Mouse (Mus musculus) hindbrain, embryonic 16.5 days (tissue): ENCODE results near the gene Ankrd33b. TPM values are rescaled to one million over a fixed set of nuclear protein-coding genes. Genes with fewer than 3 reads are reported as not detected.

Experiments used
- ATAC-seq: fragments of 200-750 bp; cut with Nextera tagmentation; 2 replicates; pipeline ENCODE4 v1.8.0; 2017; ENCODE audit warnings: moderate TSS enrichment, moderate library complexity
- H3K27ac ChIP-seq: fragments of 300-500 bp; sonication (generic); 2 replicates; pipeline ENCODE4 v1.5.1; 2014; ENCODE audit warnings: low read depth, mild to moderate bottlenecking, control low read depth, low read length, moderate library complexity
- H3K27me3 ChIP-seq: fragments of 300-500 bp; sonication (generic); replicated peaks from 2 replicates; pipeline ENCODE4 v1.6.1; 2014; ENCODE audit warnings: low read length; ENCODE audit not compliant: control insufficient read depth, insufficient read depth
- H3K36me3 ChIP-seq: fragments of 300-500 bp; sonication (generic); 2 replicates; pipeline ENCODE4 v1.6.1; 2014; ENCODE audit warnings: mild to moderate bottlenecking, low read length, moderate library complexity, mixed read lengths; ENCODE audit not compliant: control insufficient read depth, insufficient read depth
- H3K4me1 ChIP-seq: fragments of 300-500 bp; sonication (generic); 2 replicates; pipeline ENCODE4 v1.6.1; 2014; ENCODE audit warnings: low read depth, low read length; ENCODE audit not compliant: control insufficient read depth, insufficient read depth
- H3K4me2 ChIP-seq: fragments of 300-500 bp; sonication (generic); 2 replicates; pipeline ENCODE4 v1.6.1; 2014; ENCODE audit warnings: mild to moderate bottlenecking, low read length, control low read depth, moderate library complexity
- H3K4me3 ChIP-seq: fragments of 300-500 bp; sonication (generic); 2 replicates; pipeline ENCODE4 v1.5.1; 2014; ENCODE audit warnings: mild to moderate bottlenecking, low read length, control low read depth, moderate library complexity
- H3K9ac ChIP-seq: fragments of 300-500 bp; sonication (generic); 2 replicates; pipeline ENCODE4 v1.6.1; 2014; ENCODE audit warnings: low read depth, mild to moderate bottlenecking, control low read depth, low read length, moderate library complexity
- H3K9me3 ChIP-seq: fragments of 300-500 bp; sonication (generic); 2 replicates; pipeline ENCODE4 v1.6.1; 2014; ENCODE audit warnings: mild to moderate bottlenecking, low read length, moderate library complexity; ENCODE audit not compliant: control insufficient read depth
- WGBS: fragments of 180-500 bp; shearing (Covaris S2); extraction: QIAGEN DNeasy Blood & Tissue Kit; methylation state at CpG from one replicate; pipeline ENCODE4 v1.1.7; 2014; 5-methylcytosine and 5-hydroxymethylcytosine counted together
- polyA plus RNA-seq: library from polyadenylated mRNA; unstranded; fragments of >200 nt; fragmentation: Nextera tagmentation; extraction: Ambion mirVana; gene quantifications from 2 replicates; pipeline ENCODE4 v1.2.1, GENCODE M21; 2015

Ankrd33b gene
- polyA plus RNA-seq, 1 experiment from 2014 or later = 0.98 TPM

DNA sequence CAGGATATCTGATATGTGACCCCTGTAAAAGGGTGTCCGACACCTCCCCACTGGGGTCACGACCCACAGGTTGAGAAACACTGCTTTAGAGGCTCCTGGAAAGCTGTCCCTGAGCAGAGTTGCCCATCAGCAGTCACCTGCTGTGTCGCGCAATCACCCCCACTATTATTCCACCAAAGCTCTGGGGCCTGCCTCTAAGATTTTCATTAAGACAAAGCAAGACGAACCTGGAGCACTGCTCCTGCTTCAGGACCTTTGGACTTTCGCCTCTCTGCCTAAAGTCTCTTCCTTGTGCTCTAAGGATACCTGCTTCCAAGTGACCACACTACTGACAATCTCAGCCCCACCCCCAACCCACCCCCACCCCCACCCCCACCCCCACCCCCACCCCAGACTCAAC is 3.1 kb downstream of the Ankrd33b start:
- Histone ChIP-seq H3K9ac (no peak overlapping the region), H3K4me3 (no peak overlapping the region), H3K9me3 (no peaks in the 10 kb centered on the region), H3K4me2 (no peak overlapping the region), H3K4me1 (peaks cover 25% of the 10 kb centered on the region), H3K27me3 (peaks cover 37% of the 10 kb centered on the region), H3K27ac (no peak overlapping the region), H3K36me3 (no peaks in the 10 kb centered on the region)
- ATAC-seq = no peak
- WGBS = 61% methylated on average over 6 of the region's 6 CpGs

DNA sequence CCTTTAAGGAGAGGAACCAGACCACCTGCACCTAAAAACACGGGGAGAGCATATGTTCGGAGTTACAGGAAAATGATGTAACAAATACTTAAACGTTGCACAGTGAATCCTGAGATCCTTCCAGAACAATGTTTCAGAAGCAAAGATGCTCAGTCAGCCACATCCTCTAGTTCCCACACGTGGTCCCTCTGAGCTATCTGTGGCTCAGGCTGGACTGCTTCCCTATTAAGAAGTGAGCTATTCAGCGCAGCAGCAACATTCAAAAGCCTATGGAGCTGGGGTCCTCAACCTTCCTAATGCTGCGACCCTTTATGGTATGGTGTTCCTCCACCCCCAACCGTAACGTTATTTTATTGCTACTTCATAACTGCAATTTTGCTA is 3.6 kb downstream of the Ankrd33b start:
- peaks cover 33% of the 10 kb centered on the region for H3K27me3 ChIP-seq
- ATAC-seq = no peak

DNA sequence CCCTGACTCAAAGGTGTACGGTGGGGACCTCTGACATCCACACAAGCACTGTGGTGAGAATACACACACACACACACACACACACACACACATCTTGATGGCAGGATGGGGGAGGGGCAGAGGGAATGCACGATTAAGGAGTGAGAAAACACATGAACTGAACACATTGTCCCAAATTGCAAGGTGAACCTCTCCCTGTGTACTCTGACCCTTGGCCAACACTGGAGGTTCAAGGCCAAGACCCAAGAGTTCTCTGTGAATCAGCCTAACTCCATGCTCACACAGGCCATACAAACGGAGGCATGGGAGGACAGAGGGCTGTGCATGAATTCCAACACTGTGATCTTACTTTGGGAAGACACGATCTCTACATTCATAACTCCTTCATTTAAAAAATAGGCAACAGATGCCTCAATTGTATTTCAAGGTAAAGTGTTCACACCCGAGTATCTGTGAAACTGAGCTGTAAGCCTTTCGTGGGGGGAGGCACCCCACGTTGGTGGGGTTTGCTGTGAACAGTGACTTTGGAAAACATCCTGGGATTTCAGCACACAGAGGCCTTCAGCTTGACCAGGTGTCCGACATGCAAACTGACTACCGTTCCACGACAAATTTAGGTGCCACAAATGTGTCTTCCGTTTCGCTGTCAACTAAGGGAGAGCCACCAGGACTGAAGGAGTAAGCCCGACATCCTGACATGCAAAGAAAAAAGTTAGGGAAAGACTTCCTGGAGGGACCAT is 4.1 kb downstream of the Ankrd33b start:
- H3K27me3 ChIP-seq = peaks cover 28% of the 10 kb centered on the region
- H3K36me3 ChIP-seq = no peaks in the 10 kb centered on the region
- no peaks in the 10 kb centered on the region for H3K9me3 ChIP-seq
- no peak for ATAC-seq
- WGBS = 86% methylated on average over 13 of the region's 13 CpGs
- H3K27ac ChIP-seq = no peak overlapping the region
- H3K4me3 ChIP-seq = no peak overlapping the region
- H3K9ac ChIP-seq = no peak overlapping the region
- peaks cover 25% of the 10 kb centered on the region for H3K4me1 ChIP-seq
- H3K4me2 ChIP-seq = no peak overlapping the region

More for the DNA sequence above, 3.6 kb downstream of the Ankrd33b start:
- WGBS = 79% methylated on average over 8 of the region's 8 CpGs
- no peak overlapping the region for H3K4me3 ChIP-seq
- H3K9ac ChIP-seq = no peak overlapping the region
- no peaks in the 10 kb centered on the region for H3K9me3 ChIP-seq
- no peaks in the 10 kb centered on the region for H3K36me3 ChIP-seq
- H3K4me2 ChIP-seq = no peak overlapping the region
- H3K4me1 ChIP-seq = peaks cover 25% of the 10 kb centered on the region
- H3K27ac ChIP-seq = no peak overlapping the region

DNA sequence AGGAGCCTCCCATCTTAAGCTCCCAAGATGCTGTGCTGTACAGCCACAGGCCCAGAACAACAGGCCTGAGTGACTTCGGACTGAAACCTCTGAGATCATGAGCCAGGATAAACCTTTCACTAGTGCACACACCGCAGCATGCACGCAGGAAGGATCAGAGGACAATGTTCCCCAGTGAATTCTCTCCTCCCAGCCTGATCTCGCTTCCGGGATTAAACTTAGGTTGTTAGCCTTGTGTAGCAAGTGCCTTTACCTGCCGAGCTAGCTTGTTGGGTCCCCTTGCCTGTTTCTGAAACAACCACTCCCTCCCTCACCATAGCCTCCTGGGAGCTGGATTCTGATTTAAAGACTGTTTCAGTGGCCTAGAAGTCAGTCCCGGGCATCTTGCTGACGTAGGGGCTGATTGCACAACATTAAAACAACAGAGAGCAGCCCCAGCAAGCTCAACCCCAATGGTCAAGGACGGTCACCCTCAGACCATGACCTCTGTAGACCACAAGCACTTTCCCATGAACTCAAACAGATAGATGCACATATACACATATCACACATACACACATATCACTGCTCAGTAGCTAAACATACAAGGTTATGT is 6.2 kb downstream of the Ankrd33b start:
- Histone ChIP-seq H3K27ac (no peak overlapping the region), H3K9me3 (no peaks in the 10 kb centered on the region), H3K4me2 (no peak overlapping the region), H3K4me3 (no peak overlapping the region), H3K9ac (no peak overlapping the region), H3K4me1 (peaks cover 9% of the 10 kb centered on the region), H3K36me3 (no peaks in the 10 kb centered on the region), H3K27me3 (peaks cover 17% of the 10 kb centered on the region)
- WGBS = 91% methylated on average over 9 of the region's 9 CpGs
- ATAC-seq = no peak

DNA sequence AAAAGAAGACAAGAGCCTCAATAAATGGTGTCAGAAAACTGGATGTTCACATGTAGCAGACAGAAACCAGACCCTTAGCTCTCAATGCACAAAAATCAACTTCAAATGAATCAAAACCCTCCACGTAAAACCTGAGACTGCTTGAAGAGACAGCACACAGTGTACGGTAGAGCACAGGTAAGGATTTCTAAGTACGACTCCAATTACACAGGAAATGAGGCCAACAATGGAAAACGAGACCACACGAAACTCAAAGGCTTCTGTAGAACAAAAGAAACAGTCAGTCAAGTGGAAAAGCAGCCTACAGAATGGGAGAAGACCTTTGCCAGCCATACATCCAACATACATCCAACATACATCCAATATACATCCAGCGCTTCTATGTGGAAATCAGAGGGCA is 6.9 kb downstream of the Ankrd33b start:
- 83% methylated on average over 6 of the region's 6 CpGs for WGBS
- ATAC-seq = no peak
- peaks cover 1% of the 10 kb centered on the region; the same call in 1 of the 2 replicates for H3K4me1 ChIP-seq
- H3K27me3 ChIP-seq = peaks cover 13% of the 10 kb centered on the region
- no peaks in the 10 kb centered on the region for H3K36me3 ChIP-seq
- H3K9ac ChIP-seq = no peak overlapping the region
- no peak overlapping the region for H3K4me3 ChIP-seq
- no peak overlapping the region for H3K27ac ChIP-seq
- no peak overlapping the region for H3K4me2 ChIP-seq
- no peaks in the 10 kb centered on the region for H3K9me3 ChIP-seq

DNA sequence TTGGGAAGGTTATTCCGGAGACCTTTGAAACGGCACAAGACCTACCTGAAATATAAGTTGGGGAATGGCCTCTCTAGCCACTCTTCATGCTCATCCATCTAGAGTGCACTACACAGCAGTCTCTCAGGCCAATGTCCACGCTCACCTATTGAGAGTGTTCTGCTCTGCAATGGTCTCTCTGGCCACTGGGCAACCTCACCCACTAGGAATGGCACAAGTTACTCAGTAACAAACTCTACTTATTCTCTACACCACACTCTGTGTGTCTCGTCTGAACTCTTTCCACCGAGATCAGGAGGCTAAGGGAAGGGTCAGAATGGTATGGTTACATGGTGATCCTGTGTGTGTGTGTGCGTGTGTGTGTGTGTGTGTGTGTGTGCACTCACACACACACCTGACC is 7.7 kb downstream of the Ankrd33b start:
- Histone ChIP-seq H3K9me3 (no peaks in the 10 kb centered on the region), H3K27me3 (peaks cover 6% of the 10 kb centered on the region), H3K9ac (no peak overlapping the region), H3K4me1 (no peaks in the 10 kb centered on the region), H3K4me2 (no peak overlapping the region), H3K27ac (no peak overlapping the region), H3K4me3 (no peak overlapping the region), H3K36me3 (no peaks in the 10 kb centered on the region)
- WGBS = 89% methylated on average over 6 of the region's 6 CpGs
- ATAC-seq = no peak

DNA sequence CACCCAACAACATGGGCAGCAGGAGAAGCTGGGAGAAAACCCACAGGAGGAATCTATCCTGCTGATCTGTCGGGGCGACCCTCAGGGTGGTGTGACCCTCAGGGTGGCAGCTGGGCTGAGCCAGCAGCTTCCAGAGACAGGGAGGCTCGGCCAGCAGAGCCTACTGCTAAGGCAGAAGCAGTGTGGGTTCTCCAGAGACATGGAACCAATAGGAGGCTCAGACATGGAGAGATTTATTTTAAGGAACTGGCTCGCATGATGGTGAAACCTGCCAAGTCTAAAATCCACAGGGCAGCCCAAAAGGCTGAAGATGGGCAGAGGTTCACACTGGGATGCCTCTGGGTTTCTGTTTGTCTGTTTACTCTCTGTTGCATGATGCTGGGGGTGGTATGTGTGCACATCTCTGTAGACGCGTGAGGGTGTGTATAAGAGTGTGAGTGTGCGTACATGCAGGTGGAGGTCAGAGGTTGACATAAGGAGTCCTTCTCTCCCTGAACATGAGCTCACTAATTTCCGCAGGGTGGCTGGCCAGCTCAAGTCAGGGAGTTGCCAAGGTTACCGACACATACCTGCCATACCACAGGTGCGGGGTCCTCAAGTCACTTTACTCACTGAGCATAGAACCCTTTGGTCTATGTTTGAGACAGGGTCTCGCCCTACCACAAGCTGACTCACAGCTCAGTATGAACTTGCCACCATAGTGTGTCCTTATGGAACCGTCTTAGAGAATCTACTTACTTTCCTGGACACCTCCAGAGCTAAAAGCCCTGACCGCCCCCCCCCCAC is 14.8 kb downstream of the Ankrd33b start:
- 81% methylated on average over 13 of the region's 13 CpGs for WGBS

DNA sequence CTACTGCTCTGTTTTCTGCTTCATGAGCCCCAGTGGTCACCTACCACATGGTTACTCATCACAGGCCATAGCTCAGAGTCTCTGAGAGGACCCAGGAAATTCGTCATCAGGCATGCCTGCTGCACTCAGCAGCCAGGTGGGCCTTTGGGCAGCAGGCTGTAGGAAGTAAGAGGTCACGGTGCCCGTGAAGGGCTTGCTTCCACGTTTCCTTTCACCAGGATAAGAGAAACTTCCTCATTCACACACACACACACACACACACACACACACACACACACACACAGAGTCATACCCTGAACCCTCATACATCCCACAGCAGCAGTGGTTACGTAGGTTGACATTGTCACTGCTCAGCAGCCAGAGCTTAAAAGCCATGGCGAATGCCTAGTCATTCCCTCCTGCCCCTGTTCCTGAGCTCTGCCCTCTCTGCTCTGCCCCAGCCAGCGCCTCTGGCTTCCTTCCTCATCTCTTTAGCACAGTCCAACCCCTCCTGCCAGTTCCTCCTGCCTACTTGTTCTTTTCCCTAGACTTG is 17.6 kb downstream of the Ankrd33b start:
- H3K4me1 ChIP-seq = no peaks in the 10 kb centered on the region
- 82% methylated on average over 7 of the region's 7 CpGs for WGBS
- no peak overlapping the region for H3K27ac ChIP-seq
- H3K9me3 ChIP-seq = no peaks in the 10 kb centered on the region
- no peak overlapping the region for H3K4me3 ChIP-seq
- H3K27me3 ChIP-seq = no peaks in the 10 kb centered on the region
- ATAC-seq = no peak
- H3K4me2 ChIP-seq = no peak overlapping the region
- no peaks in the 10 kb centered on the region for H3K36me3 ChIP-seq
- H3K9ac ChIP-seq = no peak overlapping the region

More for the DNA sequence above, 14.8 kb downstream of the Ankrd33b start:
- Histone ChIP-seq H3K27ac (no peak overlapping the region), H3K4me2 (no peak overlapping the region), H3K4me1 (no peaks in the 10 kb centered on the region), H3K36me3 (no peaks in the 10 kb centered on the region), H3K9ac (no peak overlapping the region), H3K27me3 (no peaks in the 10 kb centered on the region), H3K4me3 (no peak overlapping the region), H3K9me3 (no peaks in the 10 kb centered on the region)
- ATAC-seq = no peak

DNA sequence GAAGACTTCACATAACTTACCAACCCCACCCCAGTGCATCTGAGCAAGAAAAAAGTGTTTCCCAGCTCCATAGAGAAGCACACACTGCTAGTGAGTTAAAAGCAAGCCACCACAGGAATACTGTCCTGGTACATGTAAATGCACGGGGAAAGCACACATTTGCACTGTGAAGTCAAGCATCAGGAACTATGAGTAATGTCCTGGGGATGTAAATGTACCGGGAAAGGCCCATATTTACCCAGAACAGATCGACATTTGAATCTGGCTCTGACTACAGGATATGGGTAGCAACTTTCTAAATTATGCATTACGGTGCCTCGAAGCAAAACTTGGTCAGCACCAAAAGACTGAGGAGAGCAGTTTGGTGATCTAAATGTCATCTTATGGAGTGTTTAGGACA is 18.5 kb downstream of the Ankrd33b start:
- 86% methylated on average over 5 of the region's 5 CpGs for WGBS
- Histone ChIP-seq H3K4me2 (no peak overlapping the region), H3K36me3 (no peaks in the 10 kb centered on the region), H3K4me1 (no peaks in the 10 kb centered on the region), H3K9ac (no peak overlapping the region), H3K4me3 (no peak overlapping the region), H3K27me3 (no peaks in the 10 kb centered on the region), H3K27ac (no peak overlapping the region), H3K9me3 (no peaks in the 10 kb centered on the region)
- ATAC-seq = no peak
